Mouse (Mus musculus): ENCODE results near the gene Zfp692. TPM values are rescaled to one million over a fixed set of nuclear protein-coding genes. Genes with fewer than 3 reads are reported as not detected.

Zfp692 gene
- polyA plus RNA-seq, 1 experiment from 2014 or later = 15.2 TPM

DNA sequence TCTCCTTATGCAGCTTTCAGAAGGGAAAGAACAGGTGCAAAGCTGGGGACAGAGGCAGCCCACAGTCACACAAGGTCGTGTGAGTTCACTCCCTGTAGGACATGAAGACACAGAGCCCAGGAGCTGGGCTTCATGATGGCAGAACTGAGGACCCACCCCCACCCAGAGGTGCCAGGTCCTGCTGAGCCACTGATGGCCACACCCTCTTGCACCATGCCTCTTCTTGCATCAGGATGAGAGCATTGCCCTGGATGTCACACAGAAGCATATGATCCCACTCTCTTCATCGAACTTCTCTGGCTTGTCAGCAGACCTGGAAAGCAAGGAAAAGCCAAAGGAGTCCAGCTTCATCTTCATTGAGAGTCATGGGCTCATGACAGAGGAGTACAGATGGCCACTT lies 32.3 kb upstream of the Zfp692 start, which contains the start of gene 4930438A08Rik:
Gene 4930438A08Rik (plus strand): TSS at position 228 of the 400 bp plus-strand sequence.
- H3K4me3 ChIP-seq (ENCODE audit: low read depth, low read length) = no peak within 1 kb of the TSS
- DNase-seq = no peak
- no peaks in the 10 kb centered on the region for H3K27me3 ChIP-seq (ENCODE audit: insufficient read depth, low read length)
- H3K36me3 ChIP-seq (ENCODE audit: insufficient read depth) = no peaks in the 10 kb centered on the region
- ATAC-seq (ENCODE audit: insufficient read depth) = no peak
- WGBS = 42% methylated on average over 2 of the region's 2 CpGs
- TF ChIP-seq CTCF (IDR thresholded peaks at IDR 0.05; ENCODE audit: low read depth) = no peak
- no peak within 1 kb of the TSS for H3K9ac ChIP-seq
- H3K27ac ChIP-seq (ENCODE audit: low read depth) = no peak within 1 kb of the TSS
- no peaks in the 10 kb centered on the region for H3K9me3 ChIP-seq (ENCODE audit: low read depth, low read length)
- no peaks in the 10 kb centered on the region for H3K4me1 ChIP-seq (ENCODE audit: insufficient read depth)
- no peak within 1 kb of the TSS for H3K4me2 ChIP-seq

GRCm38 (mm10) chr11:58275756-58276155 lies 31.1 kb upstream of the Zfp692 start:
- DNase-seq = no peak
- Histone ChIP-seq H3K9ac (no peak overlapping the region), H3K4me2 (no peak overlapping the region), H3K9me3 (ENCODE audit: low read depth, low read length) (no peaks in the 10 kb centered on the region), H3K27ac (ENCODE audit: low read depth) (no peak overlapping the region), H3K4me3 (ENCODE audit: low read depth, low read length) (no peak overlapping the region), H3K27me3 (ENCODE audit: insufficient read depth, low read length) (no peaks in the 10 kb centered on the region), H3K36me3 (ENCODE audit: insufficient read depth) (no peaks in the 10 kb centered on the region), H3K4me1 (ENCODE audit: insufficient read depth) (no peaks in the 10 kb centered on the region)
- no peak for ATAC-seq (ENCODE audit: insufficient read depth)
- no peak for TF ChIP-seq CTCF (IDR thresholded peaks at IDR 0.05; ENCODE audit: low read depth)
- 72% methylated on average over 4 of the region's 4 CpGs for WGBS

DNA sequence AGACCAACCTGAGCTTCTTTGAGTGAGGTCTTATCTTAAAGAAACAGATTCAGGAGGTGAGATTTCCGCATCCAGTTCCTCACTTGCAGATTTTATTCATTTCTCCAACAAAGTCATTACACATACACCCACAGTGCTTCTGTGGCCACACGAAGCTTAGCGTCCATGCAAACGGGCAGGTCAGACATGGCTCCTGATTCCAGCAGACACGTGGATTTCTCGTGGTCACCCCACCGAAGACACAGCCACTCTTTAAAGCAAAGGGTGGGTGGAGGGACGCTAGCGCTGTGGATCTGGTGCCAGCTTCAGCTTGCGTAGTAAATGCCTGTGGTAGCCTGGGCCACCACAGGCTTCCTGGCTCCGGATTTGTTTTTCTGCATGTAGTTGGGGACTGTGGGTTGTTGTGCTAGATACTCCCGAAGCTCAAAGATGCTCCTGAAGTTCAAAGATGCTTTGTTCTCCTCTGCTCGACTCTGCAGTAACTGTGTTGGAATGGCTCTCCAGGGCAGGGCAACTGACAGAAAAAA lies 24.8 kb upstream of the Zfp692 start:
- Histone ChIP-seq H3K27me3 (ENCODE audit: insufficient read depth, low read length) (no peaks in the 10 kb centered on the region), H3K36me3 (ENCODE audit: insufficient read depth) (no peaks in the 10 kb centered on the region), H3K9me3 (ENCODE audit: low read depth, low read length) (no peaks in the 10 kb centered on the region), H3K4me2 (no peak overlapping the region), H3K9ac (no peak overlapping the region), H3K4me3 (ENCODE audit: low read depth, low read length) (no peak overlapping the region), H3K27ac (ENCODE audit: low read depth) (no peak overlapping the region), H3K4me1 (ENCODE audit: insufficient read depth) (no peaks in the 10 kb centered on the region)
- DNase-seq (no peak), ATAC-seq (ENCODE audit: insufficient read depth) (no peak)
- 83% methylated on average over 13 of the region's 13 CpGs for WGBS
- no peak for TF ChIP-seq CTCF (IDR thresholded peaks at IDR 0.05; ENCODE audit: low read depth)

GRCm38 (mm10) chr11:58282518-58282917 lies 24.4 kb upstream of the Zfp692 start:
- DNase-seq = no peak
- 82% methylated on average over 5 of the region's 5 CpGs for WGBS
- Histone ChIP-seq H3K4me1 (ENCODE audit: insufficient read depth) (no peaks in the 10 kb centered on the region), H3K4me2 (no peak overlapping the region), H3K27ac (ENCODE audit: low read depth) (no peak overlapping the region), H3K36me3 (ENCODE audit: insufficient read depth) (no peaks in the 10 kb centered on the region), H3K9me3 (ENCODE audit: low read depth, low read length) (no peaks in the 10 kb centered on the region), H3K9ac (no peak overlapping the region), H3K4me3 (ENCODE audit: low read depth, low read length) (no peak overlapping the region), H3K27me3 (ENCODE audit: insufficient read depth, low read length) (no peaks in the 10 kb centered on the region)
- no peak for TF ChIP-seq CTCF (IDR thresholded peaks at IDR 0.05; ENCODE audit: low read depth)
- ATAC-seq (ENCODE audit: insufficient read depth) = no peak

GRCm38 (mm10) chr11:58289992-58290682 lies 16.7 kb upstream of the Zfp692 start:
- Histone ChIP-seq H3K9ac (no peak overlapping the region), H3K9me3 (ENCODE audit: low read depth, low read length) (no peaks in the 10 kb centered on the region), H3K27me3 (ENCODE audit: insufficient read depth, low read length) (no peaks in the 10 kb centered on the region), H3K4me2 (no peak overlapping the region), H3K4me3 (ENCODE audit: low read depth, low read length) (no peak overlapping the region), H3K27ac (ENCODE audit: low read depth) (no peak overlapping the region), H3K36me3 (ENCODE audit: insufficient read depth) (no peaks in the 10 kb centered on the region), H3K4me1 (ENCODE audit: insufficient read depth) (no peaks in the 10 kb centered on the region)
- no peak for ATAC-seq (ENCODE audit: insufficient read depth)
- 69% methylated on average over 9 of the region's 9 CpGs for WGBS
- TF ChIP-seq CTCF (IDR thresholded peaks at IDR 0.05; ENCODE audit: low read depth) = no peak
- DNase-seq = no peak

- Histone ChIP-seq H3K4me1 (ENCODE audit: insufficient read depth) (no peaks in the 10 kb centered on the region), H3K4me3 (ENCODE audit: low read depth, low read length) (no peak overlapping the region), H3K9me3 (ENCODE audit: low read depth, low read length) (no peaks in the 10 kb centered on the region), H3K27ac (ENCODE audit: low read depth) (no peak overlapping the region), H3K36me3 (ENCODE audit: insufficient read depth) (no peaks in the 10 kb centered on the region), H3K27me3 (ENCODE audit: insufficient read depth, low read length) (no peaks in the 10 kb centered on the region), H3K9ac (no peak overlapping the region), H3K4me2 (no peak overlapping the region)
- DNase-seq = no peak
- 77% methylated on average over 4 of the region's 4 CpGs for whole genome bisulfite sequencing
- ATAC-seq (ENCODE audit: insufficient read depth) = no peak
- no peak for TF ChIP-seq CTCF (IDR thresholded peaks at IDR 0.05; ENCODE audit: low read depth)
These were observed 16.1 kb upstream of the Zfp692 start for GRCm38 (mm10) chr11:58290812-58291211.

GRCm38 (mm10) chr11:58292791-58293190 lies 14.1 kb upstream of the Zfp692 start:
- Histone ChIP-seq H3K9ac (no peak overlapping the region), H3K4me1 (ENCODE audit: insufficient read depth) (no peaks in the 10 kb centered on the region), H3K4me2 (no peak overlapping the region), H3K27ac (ENCODE audit: low read depth) (no peak overlapping the region), H3K27me3 (ENCODE audit: insufficient read depth, low read length) (no peaks in the 10 kb centered on the region), H3K36me3 (ENCODE audit: insufficient read depth) (no peaks in the 10 kb centered on the region), H3K9me3 (ENCODE audit: low read depth, low read length) (no peaks in the 10 kb centered on the region), H3K4me3 (ENCODE audit: low read depth, low read length) (no peak overlapping the region)
- ATAC-seq (ENCODE audit: insufficient read depth) (no peak), DNase-seq (no peak)
- WGBS = 56% methylated on average over 4 of the region's 4 CpGs
- no peak for TF ChIP-seq CTCF (IDR thresholded peaks at IDR 0.05; ENCODE audit: low read depth)
